Mouse (Mus musculus): ENCODE measurements around the gene Bhlhe23. TPM values are rescaled to one million over a fixed set of nuclear protein-coding genes. Genes with fewer than 3 reads are reported as not detected.

Gene Bhlhe23
- polyA plus RNA-seq, 1 experiment from 2014 or later, result 3.2 TPM

DNA sequence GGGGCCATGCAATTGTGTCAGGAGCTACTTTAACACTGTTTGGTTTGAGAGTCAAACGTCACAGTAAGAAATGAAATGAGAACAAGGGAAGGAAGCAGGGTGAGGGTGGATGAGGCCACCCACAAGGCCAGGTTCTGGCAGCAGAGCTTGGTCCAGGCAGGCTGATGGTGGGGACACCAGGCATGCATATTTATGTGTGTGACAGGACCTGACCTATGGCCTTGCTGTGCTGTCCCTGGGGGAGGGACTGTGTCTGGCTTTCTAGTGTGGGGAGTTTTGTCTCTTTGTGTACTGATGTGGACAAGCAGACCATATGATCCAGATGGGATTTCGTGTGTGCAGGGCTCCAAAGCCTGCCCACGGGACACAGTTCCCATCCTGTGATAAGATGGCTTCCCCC lies 18.9 kb upstream of the Bhlhe23 start:
- no peak overlapping the region for H3K4me3 ChIP-seq (replicated peaks)
- no peak overlapping the region for H3K4me2 ChIP-seq
- H3K9me3 ChIP-seq, result no peaks in the 10 kb centered on the region
- H3K9ac ChIP-seq, result no peak overlapping the region
- 67% methylated on average over 3 of the region's 3 CpGs for WGBS
- H3K36me3 ChIP-seq (replicated peaks), result no peaks in the 10 kb centered on the region
- peaks cover 11% of the 10 kb centered on the region for H3K4me1 ChIP-seq
- peaks cover 14% of the 10 kb centered on the region for H3K27me3 ChIP-seq
- H3K27ac ChIP-seq, result no peak overlapping the region
- ATAC-seq (ENCODE audit: low FRiP score), result no peak

DNA sequence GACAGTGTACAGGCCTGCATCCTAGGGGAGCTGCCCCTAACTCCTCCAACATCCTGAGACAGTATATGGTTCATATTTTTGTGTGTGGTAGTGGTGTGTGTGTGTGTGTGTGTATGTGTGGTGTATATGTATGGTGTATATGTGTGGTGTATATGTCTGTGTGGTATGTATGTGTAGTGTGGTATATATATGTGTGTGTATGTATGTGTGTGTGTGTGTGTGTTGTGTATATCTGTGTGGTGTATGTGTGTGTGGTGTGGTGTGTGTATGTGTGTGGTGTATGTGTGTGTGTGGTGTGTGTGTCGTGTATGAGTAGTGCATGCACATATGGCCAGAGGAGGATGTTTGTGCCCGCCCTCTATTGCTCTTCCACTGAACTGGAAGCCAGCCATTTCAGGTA lies 17.7 kb upstream of the Bhlhe23 start:
- H3K4me2 ChIP-seq, result no peak overlapping the region
- H3K9me3 ChIP-seq, result no peaks in the 10 kb centered on the region
- H3K27ac ChIP-seq, result no peak overlapping the region
- WGBS, result 87% methylated on average over 2 of the region's 2 CpGs
- H3K9ac ChIP-seq, result no peak overlapping the region
- no peak overlapping the region for H3K4me3 ChIP-seq (replicated peaks)
- peaks cover 25% of the 10 kb centered on the region for H3K27me3 ChIP-seq
- H3K4me1 ChIP-seq, result peaks cover 15% of the 10 kb centered on the region
- no peaks in the 10 kb centered on the region for H3K36me3 ChIP-seq (replicated peaks)
- 0 out of 2 replicates have a peak, but pooled peaks have one; percentile 20 for ATAC-seq (ENCODE audit: low FRiP score)

DNA sequence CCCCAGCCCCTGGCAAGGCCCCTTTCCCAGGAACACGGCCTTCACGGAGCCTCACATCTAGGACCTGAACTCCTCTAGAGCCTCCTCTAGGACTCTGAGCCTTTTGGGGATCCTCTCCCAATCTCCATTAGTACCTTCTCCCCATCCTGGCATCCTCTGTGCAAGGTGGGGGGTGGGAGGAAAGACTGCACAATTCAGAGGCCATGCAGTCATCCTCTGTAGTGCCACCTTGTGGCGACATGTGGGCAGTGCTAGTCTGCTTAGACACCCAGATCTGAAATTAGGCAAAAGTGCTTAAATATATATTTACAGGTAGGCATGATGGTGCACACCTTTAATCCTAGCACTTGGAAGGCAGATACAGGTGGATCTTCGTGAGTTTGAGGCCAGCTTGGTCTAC lies 15.0 kb upstream of the Bhlhe23 start:
- Histone ChIP-seq H3K27me3 (peaks cover 40% of the 10 kb centered on the region), H3K9me3 (no peaks in the 10 kb centered on the region), H3K9ac (no peak overlapping the region), H3K4me2 (no peak overlapping the region), H3K27ac (no peak overlapping the region), H3K4me3 (replicated peaks) (no peak overlapping the region), H3K36me3 (replicated peaks) (no peaks in the 10 kb centered on the region), H3K4me1 (peaks cover 25% of the 10 kb centered on the region)
- peak; percentile 33; the same call in 1 of the 2 replicates for ATAC-seq (ENCODE audit: low FRiP score)
- WGBS, result 47% methylated on average over 4 of the region's 4 CpGs

DNA sequence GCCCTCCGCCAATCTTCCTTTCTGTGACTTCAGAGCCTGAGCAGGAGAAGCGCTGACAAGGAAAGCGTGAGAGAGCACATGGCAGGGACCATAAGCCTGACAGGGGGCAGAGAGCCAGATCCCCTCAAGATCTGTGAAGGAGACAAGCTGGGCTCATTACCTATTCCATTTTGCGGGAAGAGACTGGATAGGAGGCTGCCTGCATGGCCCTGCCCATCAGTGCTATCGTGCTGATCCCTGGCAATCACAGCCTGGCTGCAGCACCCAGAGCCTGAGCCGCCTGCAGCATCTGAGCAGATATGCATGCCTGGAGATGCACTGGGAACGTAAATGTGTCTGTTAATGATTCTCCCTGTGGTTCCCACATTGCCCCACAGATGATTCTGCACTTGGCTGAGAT lies 12.1 kb upstream of the Bhlhe23 start:
- Histone ChIP-seq H3K9ac (no peak overlapping the region), H3K27me3 (peaks cover 42% of the 10 kb centered on the region), H3K4me2 (no peak overlapping the region), H3K9me3 (no peaks in the 10 kb centered on the region), H3K4me3 (replicated peaks) (no peak overlapping the region), H3K36me3 (replicated peaks) (no peaks in the 10 kb centered on the region), H3K4me1 (peaks cover 13% of the 10 kb centered on the region; the same call in 1 of the 2 replicates), H3K27ac (no peak overlapping the region)
- ATAC-seq (ENCODE audit: low FRiP score), result no peak
- 16% methylated on average over 6 of the region's 7 CpGs for WGBS

DNA sequence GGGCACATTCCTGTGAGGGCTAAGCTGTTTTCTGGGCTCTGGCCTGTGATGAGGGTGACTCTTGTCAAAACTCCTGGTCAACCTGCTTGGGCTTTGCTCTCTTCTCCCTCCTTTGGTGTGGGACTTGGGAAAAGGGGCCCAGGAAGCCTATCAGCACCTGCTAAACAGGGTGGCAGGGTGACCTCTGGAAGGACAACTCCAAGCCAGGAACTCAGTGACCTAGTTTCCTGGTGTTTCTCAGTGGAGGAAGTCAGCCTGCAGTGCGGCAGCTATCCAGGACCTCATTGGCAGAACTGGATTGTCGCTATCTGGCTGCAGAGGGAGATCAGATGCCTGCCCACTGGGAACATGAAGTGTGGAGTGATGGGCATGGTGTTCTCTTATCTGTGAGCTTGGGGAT lies 11.7 kb upstream of the Bhlhe23 start:
- Histone ChIP-seq H3K27me3 (peaks cover 41% of the 10 kb centered on the region), H3K4me3 (replicated peaks) (no peak overlapping the region), H3K9ac (no peak overlapping the region), H3K4me1 (peaks cover 13% of the 10 kb centered on the region; the same call in 1 of the 2 replicates), H3K4me2 (no peak overlapping the region), H3K9me3 (no peaks in the 10 kb centered on the region), H3K36me3 (replicated peaks) (no peaks in the 10 kb centered on the region), H3K27ac (no peak overlapping the region)
- 57% methylated on average over 2 of the region's 2 CpGs for WGBS
- ATAC-seq (ENCODE audit: low FRiP score), result no peak

DNA sequence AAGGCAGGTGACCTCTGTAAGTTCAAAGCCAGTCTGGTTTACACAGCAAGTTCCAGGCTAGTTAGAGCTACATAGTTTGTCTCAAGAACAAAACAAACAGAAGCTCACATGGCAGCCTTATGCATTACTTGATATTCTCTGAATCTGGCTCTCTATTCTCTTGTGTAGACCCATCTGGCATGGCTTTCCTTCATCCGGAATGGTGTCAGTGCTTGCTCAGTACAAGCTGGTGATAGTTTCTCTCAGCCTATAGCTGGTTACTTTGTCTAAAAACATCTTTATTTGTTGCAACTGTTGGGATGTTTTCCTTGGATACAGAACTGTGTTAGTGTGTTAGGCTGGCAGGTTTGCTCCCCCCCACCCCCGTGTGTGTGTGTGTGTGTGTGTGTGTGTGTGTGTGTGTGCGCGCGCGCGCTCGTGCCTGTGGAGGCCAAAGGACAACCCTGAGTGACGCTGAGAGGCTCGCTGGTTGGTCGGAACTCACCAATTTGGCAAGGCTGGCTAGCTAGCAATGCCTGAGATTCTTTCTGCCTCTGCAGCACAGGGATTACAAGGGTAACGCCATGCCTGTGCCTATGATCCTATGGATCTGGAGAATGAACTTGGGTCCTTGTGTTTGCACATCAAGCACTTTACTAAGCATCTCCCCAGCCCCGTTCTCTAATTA lies 11.0 kb upstream of the Bhlhe23 start:
- Histone ChIP-seq H3K4me2 (no peak overlapping the region), H3K9ac (no peak overlapping the region), H3K27me3 (peaks cover 46% of the 10 kb centered on the region), H3K36me3 (replicated peaks) (no peaks in the 10 kb centered on the region), H3K27ac (no peak overlapping the region), H3K9me3 (no peaks in the 10 kb centered on the region), H3K4me1 (peaks cover 13% of the 10 kb centered on the region; the same call in 1 of the 2 replicates), H3K4me3 (replicated peaks) (no peak overlapping the region)
- WGBS, result 67% methylated on average over 13 of the region's 13 CpGs
- ATAC-seq (ENCODE audit: low FRiP score), result no peak

DNA sequence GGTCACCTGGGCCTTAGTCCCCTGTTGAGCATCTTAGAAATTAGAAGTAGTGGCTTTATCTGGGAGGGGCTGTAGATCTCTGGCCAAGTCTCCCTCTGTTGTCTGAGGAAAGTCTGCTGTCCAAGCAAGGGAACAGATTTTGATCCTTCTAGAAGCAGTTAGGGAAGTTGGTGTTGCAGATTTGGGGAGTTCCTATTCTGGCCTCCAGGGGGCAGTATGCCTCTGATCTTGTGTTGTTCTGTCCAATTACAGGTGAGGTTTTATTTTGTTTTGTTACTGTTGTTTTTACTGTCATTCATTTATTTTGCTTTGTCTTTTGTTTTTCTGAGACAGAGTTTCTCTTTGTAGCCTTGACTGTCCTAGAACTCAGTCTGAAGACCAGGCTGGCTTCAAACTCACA lies 10.0 kb upstream of the Bhlhe23 start:
- H3K9me3 ChIP-seq, result no peaks in the 10 kb centered on the region
- no peak for ATAC-seq (ENCODE audit: low FRiP score)
- no peak overlapping the region for H3K9ac ChIP-seq
- no peaks in the 10 kb centered on the region for H3K36me3 ChIP-seq (replicated peaks)
- no peak overlapping the region for H3K27ac ChIP-seq
- H3K27me3 ChIP-seq, result peaks cover 43% of the 10 kb centered on the region
- H3K4me3 ChIP-seq (replicated peaks), result no peak overlapping the region
- H3K4me1 ChIP-seq, result peaks cover 13% of the 10 kb centered on the region; the same call in 1 of the 2 replicates
- H3K4me2 ChIP-seq, result no peak overlapping the region

DNA sequence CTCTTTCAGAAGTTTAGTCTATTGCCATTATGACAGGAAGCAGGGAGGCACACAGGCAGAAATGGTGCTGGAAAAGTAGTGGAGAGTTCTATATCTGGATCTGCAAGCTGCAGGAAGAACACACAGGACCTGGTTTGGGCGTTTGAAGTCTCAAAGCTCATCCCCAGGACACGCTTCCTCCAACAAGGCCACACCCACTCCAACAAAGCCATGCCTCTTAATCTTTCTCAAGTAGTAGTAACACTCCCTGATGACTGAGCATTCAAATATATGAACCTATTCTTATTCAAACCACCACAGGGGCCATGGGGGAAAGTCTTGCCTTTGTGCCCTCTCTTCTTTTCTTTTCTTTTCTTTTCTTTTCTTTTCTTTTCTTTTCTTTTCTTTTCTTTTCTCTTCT lies 3.6 kb upstream of the Bhlhe23 start:
- H3K4me1 ChIP-seq, result peaks cover 12% of the 10 kb centered on the region; the same call in 1 of the 2 replicates
- H3K27ac ChIP-seq, result no peak overlapping the region
- H3K4me2 ChIP-seq, result no peak overlapping the region
- H3K36me3 ChIP-seq (replicated peaks), result no peaks in the 10 kb centered on the region
- H3K4me3 ChIP-seq (replicated peaks), result no peak overlapping the region
- H3K9me3 ChIP-seq, result no peaks in the 10 kb centered on the region
- no peak overlapping the region for H3K9ac ChIP-seq
- ATAC-seq (ENCODE audit: low FRiP score), result no peak
- peaks cover 69% of the 10 kb centered on the region for H3K27me3 ChIP-seq
- WGBS, result 18% methylated on average over 2 of the region's 2 CpGs

DNA sequence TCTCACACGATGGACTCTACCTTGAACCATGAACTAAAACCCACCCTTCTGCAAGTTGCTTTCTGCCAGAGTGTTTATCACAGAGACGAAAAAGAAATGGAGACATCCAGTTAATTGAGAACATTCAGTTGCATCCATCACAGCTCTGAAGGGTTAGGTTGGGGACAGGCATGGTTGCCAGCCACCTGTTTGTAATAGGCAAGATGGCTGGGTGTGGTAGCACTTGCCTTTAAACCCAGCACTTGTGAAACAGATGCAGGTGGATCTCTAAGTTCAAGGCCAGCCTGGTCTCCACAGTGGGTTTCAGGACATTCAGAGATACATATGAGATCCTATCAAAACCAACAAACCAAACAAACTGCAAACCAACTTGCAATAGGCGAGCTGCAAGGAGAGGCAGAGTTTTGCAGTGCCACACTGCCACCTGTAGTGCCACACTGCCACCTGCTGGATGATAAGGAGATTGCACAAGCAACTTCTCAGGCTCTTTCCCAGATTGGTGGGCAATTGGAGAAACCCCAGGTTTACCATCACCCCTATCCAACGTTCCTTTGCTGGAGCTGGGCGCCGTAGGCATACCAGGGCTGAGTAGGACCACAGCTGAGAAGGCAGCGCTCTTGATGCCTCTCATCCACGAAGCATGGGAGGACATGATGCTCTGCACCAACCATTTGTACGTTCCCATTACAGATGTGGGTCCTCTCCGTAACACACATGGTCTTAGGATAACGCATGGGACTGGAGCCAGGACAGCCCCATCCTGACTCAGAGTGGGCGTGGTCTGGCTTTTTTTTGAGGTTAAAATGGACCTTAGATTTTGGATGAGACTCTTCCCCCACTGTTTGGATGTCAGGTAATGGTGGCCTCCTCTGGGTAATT lies 2.8 kb upstream of the Bhlhe23 start:
- Histone ChIP-seq H3K27me3 (peaks cover 74% of the 10 kb centered on the region), H3K27ac (no peak overlapping the region), H3K4me3 (replicated peaks) (no peak overlapping the region), H3K4me1 (peaks cover 16% of the 10 kb centered on the region), H3K9ac (no peak overlapping the region), H3K4me2 (no peak overlapping the region), H3K9me3 (no peaks in the 10 kb centered on the region), H3K36me3 (replicated peaks) (no peaks in the 10 kb centered on the region)
- 25% methylated on average over 12 of the region's 12 CpGs for WGBS
- ATAC-seq (ENCODE audit: low FRiP score), result peak; percentile 67

DNA sequence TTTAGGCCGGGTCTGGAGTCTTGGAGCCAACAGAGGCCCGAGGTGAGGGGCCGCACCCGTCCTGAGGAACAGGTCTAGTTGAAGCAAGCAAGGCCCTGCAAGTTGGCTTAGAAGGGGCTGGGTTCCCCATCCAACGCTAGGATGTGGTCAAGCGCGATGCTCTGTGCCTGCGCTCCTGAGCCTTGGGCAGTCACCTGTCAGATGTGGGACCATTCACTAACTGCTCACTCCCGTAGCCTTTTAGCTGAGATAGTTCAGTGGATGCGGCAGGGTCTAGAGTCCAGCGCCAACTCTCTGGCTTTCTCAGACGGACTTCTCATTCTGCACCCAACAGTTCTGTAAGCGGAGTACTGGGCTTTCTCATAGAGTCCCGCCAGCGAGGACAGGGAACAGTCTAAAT lies 1.1 kb downstream of the Bhlhe23 start:
- H3K4me2 ChIP-seq, result no peak overlapping the region
- no peaks in the 10 kb centered on the region for H3K9me3 ChIP-seq
- H3K4me3 ChIP-seq (replicated peaks), result peak overlapping the region; percentile 28
- ATAC-seq (ENCODE audit: low FRiP score), result no peak
- peaks cover 92% of the 10 kb centered on the region for H3K27me3 ChIP-seq
- WGBS, result 2% methylated on average over 15 of the region's 15 CpGs
- H3K4me1 ChIP-seq, result peaks cover 16% of the 10 kb centered on the region
- no peak overlapping the region for H3K9ac ChIP-seq
- no peak overlapping the region for H3K27ac ChIP-seq
- H3K36me3 ChIP-seq (replicated peaks), result no peaks in the 10 kb centered on the region

DNA sequence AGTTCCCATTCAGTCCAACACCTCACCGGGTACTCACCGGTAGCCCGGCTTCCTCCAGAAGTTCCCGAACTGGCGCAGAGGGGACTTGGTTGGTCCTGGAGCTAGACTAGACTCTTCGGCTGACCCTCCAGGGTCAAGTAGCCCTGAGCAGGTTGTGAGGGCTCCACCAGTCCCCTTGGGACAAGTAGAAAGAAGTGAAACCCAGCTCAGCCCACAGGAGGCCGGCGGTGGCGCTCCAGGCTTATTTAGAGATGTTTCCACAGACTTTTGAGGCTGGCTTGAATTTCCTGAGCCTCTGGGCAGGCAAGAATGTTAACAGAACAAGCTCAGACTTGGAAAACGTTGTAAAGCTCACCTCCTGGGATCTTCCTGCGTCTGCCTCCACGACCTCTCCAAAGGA lies 1.5 kb downstream of the Bhlhe23 start:
- Histone ChIP-seq H3K4me2 (no peak overlapping the region), H3K9ac (no peak overlapping the region), H3K36me3 (replicated peaks) (no peaks in the 10 kb centered on the region), H3K9me3 (no peaks in the 10 kb centered on the region), H3K27ac (no peak overlapping the region), H3K4me3 (replicated peaks) (no peak overlapping the region; the same call in 1 of the 2 replicates), H3K27me3 (peaks cover 95% of the 10 kb centered on the region), H3K4me1 (peaks cover 16% of the 10 kb centered on the region)
- ATAC-seq (ENCODE audit: low FRiP score), result no peak
- 2% methylated on average over 12 of the region's 12 CpGs for WGBS

DNA sequence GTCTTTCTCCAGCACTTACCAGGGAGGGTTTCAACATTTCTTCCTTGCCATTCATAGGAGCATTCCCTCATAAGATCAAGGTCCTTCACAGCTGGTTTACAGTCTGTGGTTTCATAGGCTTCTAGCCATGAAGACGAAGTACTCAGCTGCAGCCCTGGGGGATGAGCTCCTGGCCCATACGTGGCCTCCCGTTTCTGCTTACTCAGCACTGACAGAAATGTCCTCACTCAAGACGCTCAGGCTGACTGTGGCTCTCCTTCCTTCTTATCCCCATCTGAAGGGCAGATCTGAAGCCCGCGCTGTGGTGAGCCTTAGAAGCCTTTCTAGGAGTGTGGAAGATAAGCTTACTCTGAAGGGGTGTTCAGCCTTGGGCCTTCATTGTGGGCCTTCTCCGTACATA lies 11.0 kb downstream of the Bhlhe23 start:
- no peaks in the 10 kb centered on the region for H3K9me3 ChIP-seq
- H3K4me2 ChIP-seq, result no peak overlapping the region
- no peak overlapping the region for H3K9ac ChIP-seq
- no peak overlapping the region for H3K27ac ChIP-seq
- H3K4me1 ChIP-seq, result peaks cover 3% of the 10 kb centered on the region; the same call in 1 of the 2 replicates
- H3K4me3 ChIP-seq (replicated peaks), result no peak overlapping the region
- 88% methylated on average over 7 of the region's 7 CpGs for WGBS
- no peak for ATAC-seq (ENCODE audit: low FRiP score)
- peaks cover 48% of the 10 kb centered on the region for H3K27me3 ChIP-seq
- H3K36me3 ChIP-seq (replicated peaks), result no peaks in the 10 kb centered on the region
